Mouse (Mus musculus): ENCODE measurements around the gene Uvrag.

DNA sequence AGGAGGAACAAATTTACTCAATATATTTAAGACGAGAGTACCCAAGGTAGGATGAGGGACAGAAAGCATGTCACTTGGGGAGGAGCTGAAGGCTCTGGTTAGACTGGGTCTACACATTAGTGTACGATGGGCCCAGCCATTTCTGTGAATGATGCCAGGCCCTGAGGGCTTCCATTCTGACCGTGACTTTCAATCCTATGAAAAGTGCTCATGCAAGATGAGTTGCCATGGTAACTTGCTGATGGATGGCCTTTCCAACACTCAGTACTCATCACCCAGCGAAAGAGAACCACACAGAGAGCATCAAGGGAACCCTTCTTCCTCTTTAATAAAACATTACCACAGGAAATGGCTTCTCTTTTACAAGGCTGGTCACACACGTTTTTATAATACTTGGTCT lies 252.1 kb downstream of the Uvrag start:
- no peak for TF ChIP-seq CTCF (IDR thresholded peaks at IDR 0.05)
- TF ChIP-seq POLR2A (IDR thresholded peaks at IDR 0.05; ENCODE audit: insufficient read depth, low read depth, low read length) = no peak

Measured in heart, adult 2 months (tissue).